Mouse (Mus musculus) layer of hippocampus, adult 2 months (tissue): ENCODE measurements at regions not wholly inside any gene's neighbourhood (a gene's known extent, or its start where the extent isn't known, plus 50 kb on each side); places are given as distances from the start of the nearest gene placed in this dataset.

Experiments
- DNase-seq, 2 experiments: peaks; one replicate each; pipeline ENCODE4 v3.0.0; 2022; ENCODE audit warnings: low spot score in 2 of 2
- H3K27ac ChIP-seq: fragments of 200-600 bp; 2 replicates; pipeline ENCODE4 v1.8.1; 2022
- H3K4me3 ChIP-seq: fragments of 200-600 bp; 2 replicates; pipeline ENCODE4 v1.8.1; 2022; ENCODE audit warnings: mild to moderate bottlenecking
- CTCF ChIP-seq: fragments of 200-600 bp; conservative IDR thresholded peaks from 2 replicates; pipeline ENCODE4 v1.8.1; 2022; ENCODE audit warnings: antibody characterized with exemption, mild to moderate bottlenecking, moderate library complexity

DNA sequence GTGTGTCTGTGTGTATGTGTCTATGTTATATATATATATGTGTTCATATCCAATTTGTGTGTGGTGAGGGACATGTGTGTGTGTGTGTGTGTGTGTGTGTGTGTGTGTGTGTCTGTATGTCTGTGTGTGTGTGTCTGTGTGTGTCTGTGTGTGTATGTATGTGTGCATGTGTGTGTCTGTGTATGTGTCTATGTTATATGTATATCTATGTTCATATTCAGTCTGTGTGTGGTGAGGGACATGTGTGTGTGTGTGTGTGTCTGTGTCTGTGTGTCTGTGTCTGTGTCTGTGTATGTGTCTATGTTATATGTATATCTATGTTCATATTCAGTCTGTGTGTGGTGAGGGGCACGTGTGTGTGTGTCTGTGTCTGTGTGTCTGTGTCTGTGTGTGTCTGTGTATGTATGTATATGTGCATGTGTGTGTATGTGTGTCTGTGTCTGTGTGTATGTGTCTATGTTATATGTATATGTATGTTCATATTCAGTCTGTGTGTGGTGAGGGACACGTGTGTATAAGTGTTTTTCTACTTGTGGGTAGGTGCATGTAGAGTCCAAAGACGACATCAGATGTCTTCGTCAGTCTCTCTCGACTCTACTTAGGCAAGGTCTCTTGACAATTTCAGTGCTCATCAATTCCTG, 370.5 kb upstream of the Slc7a11 start:
- H3K27ac ChIP-seq = no peak overlapping the region
- DNase-seq = no peak
- TF ChIP-seq CTCF = no peak
- no peak overlapping the region for H3K4me3 ChIP-seq

DNA sequence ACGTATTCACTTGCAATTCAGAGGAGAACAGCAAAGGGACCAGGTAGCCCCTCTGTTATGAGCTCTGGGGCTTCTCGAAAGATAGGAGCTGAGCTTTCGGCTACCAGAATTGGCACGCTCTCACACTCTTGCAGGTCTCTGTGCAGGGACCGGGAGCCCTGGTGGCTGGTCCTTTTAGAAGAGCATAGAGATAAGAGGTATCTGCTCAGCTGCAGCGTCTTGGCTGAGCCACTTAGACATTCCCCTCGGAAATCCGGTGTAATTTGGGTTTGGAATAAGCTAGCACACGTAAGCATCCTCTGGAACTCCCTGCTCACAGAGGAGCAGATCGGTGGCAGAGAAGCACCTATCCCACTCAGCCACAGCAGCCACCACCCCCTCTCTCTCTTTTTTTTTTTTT, 372.3 kb upstream of the Slc7a11 start:
- no peak for DNase-seq
- no peak for TF ChIP-seq CTCF
- Histone ChIP-seq H3K27ac (peak overlapping the region; percentile 76), H3K4me3 (no peak overlapping the region; the same call in 1 of the 2 replicates)

GRCm38 (mm10) chr3:50816479-50816878, 373.1 kb upstream of the Slc7a11 start:
- no peak for TF ChIP-seq CTCF
- H3K27ac ChIP-seq = peak overlapping the region; percentile 76

DNA sequence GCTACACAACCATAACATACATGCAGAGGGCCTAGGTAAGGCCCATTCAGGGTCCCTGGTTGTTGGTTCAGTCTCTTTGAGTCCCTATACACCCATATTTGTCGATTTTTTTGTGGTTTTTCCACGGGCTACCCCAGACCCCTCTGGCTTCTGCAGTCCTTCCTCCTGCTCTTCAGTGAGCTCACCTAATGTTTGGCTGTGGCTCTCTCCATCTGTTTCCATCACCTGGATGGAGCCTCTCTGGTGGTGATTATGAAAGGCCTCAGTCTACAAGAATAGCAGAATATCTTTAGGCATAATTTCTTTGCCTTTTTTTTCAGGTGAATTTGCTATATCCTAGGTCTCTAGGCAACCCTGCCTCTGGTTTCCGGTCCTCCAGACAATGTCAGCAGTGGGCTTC, 373.9 kb upstream of the Slc7a11 start:
- TF ChIP-seq CTCF = no peak
- no peak for DNase-seq
- Histone ChIP-seq H3K4me3 (no peak overlapping the region), H3K27ac (peak overlapping the region; percentile 76)

More at GRCm38 (mm10) chr3:50816479-50816878, 373.1 kb upstream of the Slc7a11 start:
- peak overlapping the region; percentile 29 for H3K4me3 ChIP-seq
- DNase-seq = peak; percentile 49 to 60

DNA sequence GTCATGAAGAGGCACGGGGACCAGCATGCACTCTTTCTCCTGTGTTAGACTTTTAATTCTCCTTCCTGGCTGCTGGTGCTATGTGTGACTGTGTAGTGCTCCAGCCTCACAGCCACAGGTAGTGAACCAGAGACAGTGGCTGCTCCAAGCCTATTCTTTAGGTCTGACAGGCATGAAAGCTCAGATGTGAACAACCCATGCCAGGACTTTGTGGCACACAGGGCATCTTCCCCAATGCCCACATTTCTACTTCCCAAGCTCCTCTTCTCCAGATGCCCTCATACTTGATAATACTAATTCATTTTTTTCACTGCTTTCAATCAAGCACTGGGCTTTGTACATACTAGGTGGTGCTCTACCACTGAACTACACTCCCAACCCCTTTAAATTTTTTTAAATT, 377.4 kb upstream of the Slc7a11 start:
- no peak for TF ChIP-seq CTCF
- H3K4me3 ChIP-seq = no peak overlapping the region
- no peak overlapping the region for H3K27ac ChIP-seq
- no peak for DNase-seq

GRCm38 (mm10) chr3:50825534-50826423, 382.4 kb upstream of the Slc7a11 start:
- DNase-seq = no peak
- TF ChIP-seq CTCF = no peak
- H3K27ac ChIP-seq = no peak overlapping the region; the same call in 1 of the 2 replicates
- H3K4me3 ChIP-seq = no peak overlapping the region

- Histone ChIP-seq H3K27ac (no peak overlapping the region; the same call in 1 of the 2 replicates), H3K4me3 (no peak overlapping the region)
- no peak for DNase-seq
- TF ChIP-seq CTCF = no peak
Measured at GRCm38 (mm10) chr3:50826424-50826819, 383.0 kb upstream of the Slc7a11 start.

DNA sequence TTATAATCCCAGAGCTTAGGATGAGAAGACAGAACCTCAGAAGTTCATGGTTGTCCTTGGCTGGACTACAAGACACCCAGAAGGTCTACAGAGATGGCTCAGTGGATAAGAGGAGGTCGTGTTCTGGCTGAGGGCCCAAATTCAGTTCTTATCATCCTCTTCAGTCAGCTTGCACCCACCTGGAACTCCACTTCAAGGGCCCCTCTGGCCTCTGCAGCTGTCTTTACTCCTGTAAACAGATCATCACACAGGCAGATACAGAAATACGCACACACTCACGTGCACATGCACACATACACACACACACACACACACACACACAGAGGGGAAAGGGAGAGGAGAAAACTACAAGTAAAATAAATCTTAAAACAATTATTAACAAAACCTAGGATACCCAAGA, 385.8 kb upstream of the Slc7a11 start:
- Histone ChIP-seq H3K27ac (no peak overlapping the region), H3K4me3 (no peak overlapping the region)
- no peak for DNase-seq
- no peak for TF ChIP-seq CTCF

GRCm38 (mm10) chr3:50830446-50830845, 387.0 kb upstream of the Slc7a11 start:
- Histone ChIP-seq H3K4me3 (no peak overlapping the region), H3K27ac (no peak overlapping the region)
- no peak for TF ChIP-seq CTCF
- no peak for DNase-seq

DNA sequence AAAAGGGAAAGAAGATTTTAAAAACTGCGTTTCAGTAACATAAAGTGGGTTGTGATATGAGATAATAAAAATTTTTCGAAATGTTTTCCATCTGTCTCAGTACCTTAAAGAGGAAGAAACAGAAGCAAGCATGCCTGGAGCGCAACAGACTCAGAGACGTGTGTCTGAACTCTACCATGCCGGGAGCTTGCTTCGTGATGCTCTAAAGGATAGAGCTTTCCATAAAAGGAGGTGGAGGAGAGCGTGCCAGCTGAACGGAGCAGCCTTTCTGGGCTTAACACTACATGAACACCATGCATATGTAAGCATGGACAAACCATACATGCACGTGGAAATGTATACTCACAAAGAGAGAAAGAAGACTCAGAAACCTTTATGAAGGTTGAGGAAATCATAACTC, 387.5 kb upstream of the Slc7a11 start:
- no peak overlapping the region for H3K4me3 ChIP-seq
- no peak for TF ChIP-seq CTCF
- H3K27ac ChIP-seq = no peak overlapping the region
- DNase-seq = no peak

- TF ChIP-seq CTCF = no peak
- DNase-seq = no peak
- no peak overlapping the region for H3K4me3 ChIP-seq
- H3K27ac ChIP-seq = no peak overlapping the region
Measured at GRCm38 (mm10) chr3:50842216-50842615, 382.0 kb upstream of the Noct start.

DNA sequence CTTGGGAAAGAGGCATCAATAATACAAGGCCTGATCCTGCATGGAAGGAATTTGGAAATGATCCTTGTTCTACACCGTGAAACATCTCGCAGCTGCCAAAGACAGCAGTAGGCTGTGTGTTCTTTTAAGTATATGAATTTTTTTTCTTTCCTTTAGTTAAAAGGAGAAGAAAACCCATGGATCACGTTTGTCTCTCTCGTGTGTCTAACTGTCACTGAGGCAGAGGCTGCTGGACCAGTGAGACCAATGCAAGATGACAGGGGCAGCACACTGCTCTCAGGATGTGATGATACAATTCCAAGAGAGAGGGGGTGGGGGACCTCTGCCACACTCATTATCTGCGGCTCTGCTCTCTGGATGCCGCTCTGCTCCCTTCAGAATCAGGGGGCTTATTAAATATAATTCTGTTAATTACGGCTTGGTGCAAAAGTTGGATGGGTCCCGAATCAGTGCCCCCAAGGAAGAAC, 379.4 kb upstream of the Noct start:
- Histone ChIP-seq H3K4me3 (no peak overlapping the region), H3K27ac (no peak overlapping the region)
- TF ChIP-seq CTCF = no peak
- no peak for DNase-seq

DNA sequence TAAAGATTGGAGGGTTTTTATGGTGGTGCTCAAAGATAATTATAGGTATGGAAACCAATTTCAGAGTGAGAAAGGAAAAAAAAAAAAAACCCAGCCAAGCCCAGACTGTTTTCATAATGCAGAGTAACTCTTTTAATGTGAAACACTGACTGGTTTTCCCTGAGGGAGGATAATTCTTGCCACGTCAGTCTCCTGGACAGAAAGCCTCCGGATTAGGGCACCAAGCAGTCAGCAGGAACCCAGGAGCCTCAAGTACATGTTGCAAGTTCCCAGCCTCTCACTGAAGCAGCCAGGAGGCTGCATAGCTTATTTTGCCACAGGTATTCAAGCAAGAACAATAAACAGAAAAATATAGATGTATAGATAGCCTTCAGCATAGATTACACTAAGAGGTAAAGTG, 378.9 kb upstream of the Noct start:
- H3K27ac ChIP-seq = no peak overlapping the region
- H3K4me3 ChIP-seq = no peak overlapping the region
- no peak for TF ChIP-seq CTCF
- DNase-seq = no peak
